Mouse (Mus musculus) CH12F3 (cell line): Measurements from ENCODE around the gene Akna.

Source experiments
- in situ Hi-C: fragments of 300-500 bp; cut with MboI; formaldehyde crosslinking; loops from 2 replicates; pipeline ENCODE4 v1.14.3; 2020; ENCODE audit warnings: low sequenced_read_pairs

Akna gene

DNA sequence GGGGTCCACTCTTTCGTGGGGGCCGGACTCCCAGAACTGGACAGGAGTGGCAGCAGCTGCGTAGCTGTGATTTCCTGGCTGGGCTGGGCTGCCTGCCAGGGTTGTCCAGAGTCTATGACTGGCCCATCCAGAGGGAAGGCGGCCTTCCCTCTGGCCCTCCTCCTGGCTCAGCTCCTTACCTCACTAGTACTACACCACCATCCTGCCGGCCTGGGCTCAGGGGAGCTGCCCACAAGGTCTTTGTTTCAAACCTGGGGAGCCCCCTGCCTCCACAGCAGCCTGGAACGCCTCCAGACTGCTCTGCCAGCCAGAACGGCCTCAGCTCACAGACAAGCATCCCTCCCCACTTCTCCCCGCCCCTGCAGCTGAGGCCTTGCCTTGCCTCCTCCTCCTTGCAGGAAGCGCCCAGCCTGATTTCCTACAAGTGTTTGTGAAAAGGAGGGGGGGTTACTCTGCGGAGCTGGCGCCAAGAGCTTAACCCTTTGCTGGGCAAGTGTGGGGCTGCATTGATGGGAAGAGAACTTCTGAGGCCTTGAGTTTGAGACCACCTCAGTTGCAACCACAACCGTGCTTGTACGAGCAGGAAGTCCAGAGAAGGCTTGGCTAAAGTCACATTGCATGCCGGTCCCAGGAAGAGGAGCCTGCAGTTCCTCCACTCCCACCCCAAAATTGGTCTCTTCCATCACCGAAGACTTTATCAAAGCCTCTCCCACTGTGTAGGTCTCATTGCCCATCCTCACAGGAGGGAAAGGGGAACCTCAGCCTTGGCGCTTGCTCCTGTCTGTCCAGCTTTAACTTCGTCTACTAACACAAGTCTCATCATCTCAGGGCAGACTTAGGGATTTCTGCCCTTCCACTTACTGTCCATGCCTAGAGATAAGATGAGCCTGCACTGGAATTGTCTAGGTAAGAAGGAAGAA is at the start of gene Akna:
TSS of gene Akna (minus strand) at position 315 of the 920 bp plus-strand sequence.
- in situ Hi-C loops: no loop called here

DNA sequence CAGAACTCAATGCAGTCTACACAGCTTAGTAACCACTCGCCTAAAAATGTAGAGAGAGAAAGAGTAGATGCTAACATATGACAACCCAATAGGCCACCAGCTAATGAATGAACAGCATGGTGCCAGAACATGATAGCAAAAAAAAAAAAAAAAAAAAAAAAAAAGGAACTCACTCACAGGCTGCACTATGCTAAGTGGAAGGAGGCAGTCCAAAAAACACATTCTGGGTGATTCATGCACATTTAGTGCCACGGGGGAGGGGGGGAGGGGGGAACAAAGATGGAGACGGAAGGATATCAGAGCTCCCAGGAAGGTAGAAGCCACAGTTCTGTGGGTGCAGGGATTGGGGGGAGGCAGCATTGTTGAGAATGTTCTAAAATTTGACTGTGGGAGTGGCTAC is 49.4 kb upstream of the Akna start:
- in situ Hi-C loops: no loop called here

DNA sequence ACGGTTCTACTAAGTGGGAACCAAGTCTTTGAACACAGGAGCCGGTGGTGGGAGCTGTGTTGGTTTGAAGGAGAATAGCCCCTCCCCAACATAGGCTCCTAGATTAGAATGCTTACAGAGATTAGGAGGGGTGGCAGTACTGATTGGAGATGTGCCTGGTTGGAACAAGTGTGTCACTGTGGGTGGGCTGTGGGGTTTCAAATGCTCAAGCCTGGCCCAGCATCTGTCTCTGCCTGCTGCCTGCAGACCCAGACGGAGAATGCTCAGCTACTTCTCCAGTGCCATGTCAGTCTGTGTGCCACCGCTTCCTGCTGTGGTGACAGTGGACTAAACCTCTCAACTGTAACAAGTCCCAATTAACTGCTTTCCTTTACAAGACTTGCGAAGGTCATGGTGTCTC is 47.4 kb upstream of the Akna start:
- in situ Hi-C loops: no loop called here

DNA sequence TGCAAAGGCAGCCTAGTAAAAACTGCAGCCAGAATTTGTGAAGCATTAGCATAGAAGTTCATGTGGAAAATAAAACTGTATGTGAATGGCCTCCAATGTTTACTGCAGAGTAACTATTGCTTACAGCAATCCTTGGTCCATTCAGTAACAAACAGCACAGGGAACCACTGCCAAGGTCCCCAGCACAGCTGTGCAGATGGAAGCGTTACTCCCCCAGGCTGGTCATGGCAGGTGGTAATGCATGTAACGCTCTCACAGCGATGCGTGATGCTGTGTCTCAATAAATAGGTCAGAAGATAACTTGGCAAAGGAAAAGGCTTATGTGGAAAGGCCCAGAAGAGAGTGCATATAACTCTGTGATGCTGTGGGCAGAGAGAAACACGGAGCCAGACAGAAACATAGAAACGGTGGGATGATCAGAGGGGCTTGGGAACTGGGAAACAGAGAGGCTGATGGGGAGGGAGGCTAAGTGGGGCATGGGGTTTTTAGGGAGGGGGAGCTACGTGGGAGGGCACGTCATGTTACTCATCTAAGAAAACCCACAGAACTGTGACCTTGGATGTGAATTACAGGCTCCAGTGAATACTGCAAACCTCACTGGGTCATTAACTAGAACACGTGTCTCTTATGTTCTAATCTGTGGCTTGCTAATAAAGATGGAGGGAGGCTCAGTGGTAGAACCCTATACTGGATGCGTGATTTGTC is 41.4 kb upstream of the Akna start:
- in situ Hi-C loops: no loop called here

DNA sequence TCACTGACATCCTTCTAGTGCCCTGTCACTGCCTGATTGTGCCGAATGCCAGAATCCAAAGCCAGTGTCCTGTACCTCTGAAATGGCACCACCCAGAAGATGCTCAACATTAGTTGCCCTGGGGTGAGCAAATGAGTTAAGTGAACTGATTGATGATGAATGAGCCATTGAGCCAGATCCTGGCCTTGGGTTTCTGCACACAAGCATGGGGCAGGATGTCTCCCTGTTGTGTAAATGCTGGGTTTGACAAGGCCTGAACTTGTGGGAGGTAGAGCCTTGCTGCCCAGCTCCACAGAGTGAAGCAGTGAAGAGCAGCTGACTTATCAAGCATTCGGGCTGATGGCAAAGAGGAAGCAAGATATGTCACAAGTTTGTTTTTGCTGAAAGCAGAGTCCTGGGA is 39.9 kb upstream of the Akna start:
- in situ Hi-C loops: no loop called here

DNA sequence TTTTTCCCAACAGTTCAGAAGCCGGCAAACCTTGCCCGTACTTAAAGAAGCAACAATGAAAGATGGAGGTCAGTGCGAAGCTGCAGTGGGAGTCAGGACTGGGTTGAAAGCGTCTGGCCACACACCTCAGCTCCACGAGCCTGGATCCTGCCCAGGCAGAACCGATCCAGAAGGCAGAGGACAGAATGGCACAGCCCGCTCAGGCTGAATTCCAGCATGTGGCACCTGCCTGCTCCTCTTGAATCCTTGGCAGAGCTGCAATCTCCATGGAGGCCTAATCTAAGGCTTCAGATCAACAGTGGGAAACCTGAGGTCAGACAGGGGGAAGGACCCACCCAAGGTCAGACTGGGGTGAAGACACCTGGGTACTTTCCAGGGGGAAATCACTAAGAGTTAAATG is 38.5 kb upstream of the Akna start:
- in situ Hi-C loops: no loop called here

DNA sequence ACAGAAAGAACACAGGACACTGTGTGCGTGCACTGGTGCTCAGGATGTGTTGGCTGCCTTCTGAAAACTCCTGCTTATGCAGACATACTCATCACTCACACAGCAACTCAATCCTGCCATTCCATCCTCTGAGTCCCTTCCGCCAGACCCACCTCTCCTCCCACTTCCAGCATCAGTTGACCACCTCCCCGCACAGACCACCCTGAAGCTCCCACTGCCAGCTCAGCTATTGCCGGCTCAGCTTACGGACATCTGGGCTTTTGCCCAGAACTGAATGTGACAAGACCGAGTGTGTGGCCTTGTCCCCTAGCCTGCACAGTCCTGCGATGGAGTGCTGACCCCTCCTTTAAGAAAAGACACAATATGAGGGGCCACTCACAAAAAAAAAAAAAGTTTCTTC is 37.1 kb upstream of the Akna start:
- in situ Hi-C loops: no loop called here

DNA sequence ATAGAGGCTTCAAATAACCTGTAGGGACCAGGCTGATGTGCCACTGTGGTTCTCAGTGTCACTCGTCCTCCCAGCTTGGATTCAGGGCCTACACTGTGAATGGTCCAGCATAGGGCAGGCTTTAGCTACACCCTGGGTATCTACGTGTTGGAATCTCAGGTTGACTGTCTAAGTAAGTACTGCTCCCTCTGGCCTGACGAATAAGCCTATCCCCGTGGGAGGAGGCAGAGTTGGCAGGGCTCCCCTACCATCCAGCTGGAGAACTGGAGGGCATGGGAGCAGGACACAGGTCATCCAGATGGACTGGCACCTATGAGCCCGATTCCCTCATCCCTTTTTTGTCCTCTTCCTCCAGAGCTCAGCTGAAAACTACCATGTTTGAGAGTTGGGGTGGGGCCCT is 34.8 kb upstream of the Akna start:
- in situ Hi-C loops: no loop called here

DNA sequence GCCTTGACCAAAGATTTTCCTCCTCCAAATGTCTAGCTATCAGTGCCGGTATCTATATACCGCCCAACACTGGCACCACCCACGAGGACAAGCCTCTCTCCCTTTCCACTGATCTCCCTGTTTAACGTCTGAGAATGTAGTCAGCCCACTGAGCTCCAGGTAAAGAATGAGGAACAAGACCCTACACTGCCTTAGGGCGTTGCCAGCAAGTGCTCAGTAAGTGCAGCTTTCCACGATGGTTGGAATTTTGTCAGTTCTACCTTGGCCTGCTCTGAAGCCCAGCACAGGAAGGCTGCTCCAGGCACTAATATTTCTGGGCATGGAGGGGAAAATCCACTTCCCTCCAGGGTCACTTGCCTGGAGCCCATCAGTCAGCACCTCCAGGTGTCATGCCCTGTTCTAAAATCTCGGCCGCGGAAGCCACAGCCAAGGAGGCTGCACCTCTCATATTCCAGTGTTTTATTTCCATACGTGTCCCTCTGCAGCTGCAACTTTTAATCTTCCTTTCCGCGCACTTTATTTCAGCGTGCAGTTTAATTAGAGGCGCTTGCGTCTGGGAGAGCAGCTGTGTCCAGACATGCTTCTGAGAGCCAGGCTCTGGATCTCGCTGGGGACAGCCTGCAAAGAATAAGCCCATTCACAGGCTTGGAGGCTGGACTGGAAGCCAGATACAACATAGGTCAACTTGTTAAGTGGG is 34.1 kb upstream of the Akna start:
- in situ Hi-C loops: no loop called here

DNA sequence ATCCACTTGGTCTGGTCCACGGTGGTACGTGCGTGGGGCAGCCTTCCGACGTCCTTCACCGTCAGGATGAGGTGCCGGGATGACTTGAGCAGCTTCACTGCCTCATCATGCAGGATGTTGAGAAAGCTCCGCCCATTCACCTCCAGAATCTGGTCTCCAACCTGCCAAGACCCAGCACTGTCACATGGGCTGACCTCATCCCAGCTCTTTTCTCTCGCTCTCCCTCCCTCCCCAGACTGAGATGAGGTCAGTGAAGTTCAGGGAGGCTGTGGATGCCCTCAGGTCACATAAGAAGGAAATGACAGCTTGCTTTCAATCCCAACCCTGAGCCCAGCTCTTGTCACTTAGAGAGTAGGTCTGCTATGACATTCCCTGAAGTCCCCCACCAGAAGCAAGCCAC is 32.2 kb upstream of the Akna start:
- in situ Hi-C loops: no loop called here

DNA sequence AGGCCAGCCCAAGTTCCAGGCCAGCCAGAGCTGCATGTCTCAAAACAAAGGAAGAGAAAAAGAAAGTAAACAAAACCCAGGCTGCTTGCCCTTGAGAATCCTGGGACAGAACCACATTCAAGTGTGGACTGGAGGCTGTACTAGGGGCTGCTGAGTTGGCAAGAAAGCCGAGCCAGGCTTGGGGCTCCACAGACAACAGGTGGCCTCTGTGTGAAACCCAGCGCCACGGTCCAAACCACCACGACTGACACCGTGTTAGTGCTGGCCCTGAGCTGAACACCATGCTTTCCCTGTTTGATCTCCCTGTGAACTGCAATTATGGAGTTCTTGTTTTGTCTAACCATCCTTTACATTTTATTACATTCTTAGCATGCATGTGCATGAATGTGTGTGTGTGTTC is 27.9 kb upstream of the Akna start:
- in situ Hi-C loops: no loop called here

DNA sequence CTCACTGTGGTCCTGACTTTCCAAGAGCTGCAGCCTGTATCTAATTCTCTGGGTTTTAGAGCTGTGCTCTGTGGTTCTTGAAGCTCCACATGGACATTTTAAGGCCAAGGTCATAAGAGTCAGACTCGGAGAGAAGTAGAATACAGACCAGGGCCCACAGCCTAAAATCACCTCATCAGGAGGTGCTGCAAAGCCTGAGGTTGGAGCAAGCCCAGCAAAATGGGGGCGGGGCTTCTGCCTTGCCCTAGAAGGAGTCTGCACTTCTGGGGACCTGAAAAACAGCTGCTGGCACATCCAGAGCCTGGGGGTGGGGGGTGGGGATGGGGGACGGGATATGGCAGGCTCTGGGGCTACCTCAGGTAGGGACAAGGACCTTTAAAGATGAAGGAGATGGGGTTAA is 27.2 kb upstream of the Akna start:
- in situ Hi-C loops: no loop called here

DNA sequence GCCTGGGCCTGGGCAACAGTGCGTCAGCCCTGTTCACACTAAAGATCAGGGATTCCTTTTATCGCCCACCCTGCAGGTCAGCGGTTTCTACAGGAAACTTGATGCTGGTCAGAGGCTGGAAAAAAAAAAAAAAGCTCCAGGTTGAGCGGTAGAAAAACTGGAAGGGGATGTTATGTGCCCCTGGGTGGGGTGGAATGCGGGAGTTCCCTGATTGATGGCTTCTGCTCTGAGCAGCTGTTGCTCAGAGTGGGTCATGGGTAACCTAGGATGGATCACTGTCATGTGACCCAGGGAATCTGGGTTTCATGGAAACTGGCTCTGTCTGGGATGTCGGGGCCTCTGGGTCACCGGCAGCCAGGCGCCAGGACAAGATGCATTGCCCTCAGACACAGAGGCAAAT is 23.2 kb upstream of the Akna start:
- in situ Hi-C loops: loop anchor here (10.0 kb wide), 1 partner anchor 138 kb away; no protein-coding TSS in a partner anchor

DNA sequence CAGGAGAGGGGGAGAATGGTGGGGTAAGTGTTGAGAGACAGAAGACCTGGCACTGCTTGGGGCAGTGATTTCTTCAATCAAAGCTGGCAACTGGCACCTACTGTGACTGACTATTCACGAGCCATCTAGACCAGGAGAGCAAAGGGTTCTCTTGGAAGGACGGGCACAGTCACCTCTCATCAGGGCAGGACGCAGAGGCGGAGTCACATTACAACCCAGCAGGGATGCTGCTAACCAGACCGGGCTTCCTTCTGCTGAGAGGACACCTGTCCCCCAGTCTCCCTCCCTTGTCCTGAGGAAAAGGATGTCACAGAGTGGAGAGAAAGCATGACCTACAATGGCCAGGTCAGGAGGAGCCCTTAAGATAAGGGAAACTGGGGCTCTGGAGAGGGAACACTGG is 20.7 kb upstream of the Akna start:
- in situ Hi-C loops: loop anchor here (10.0 kb wide), 1 partner anchor 141 kb away; no protein-coding TSS in a partner anchor

DNA sequence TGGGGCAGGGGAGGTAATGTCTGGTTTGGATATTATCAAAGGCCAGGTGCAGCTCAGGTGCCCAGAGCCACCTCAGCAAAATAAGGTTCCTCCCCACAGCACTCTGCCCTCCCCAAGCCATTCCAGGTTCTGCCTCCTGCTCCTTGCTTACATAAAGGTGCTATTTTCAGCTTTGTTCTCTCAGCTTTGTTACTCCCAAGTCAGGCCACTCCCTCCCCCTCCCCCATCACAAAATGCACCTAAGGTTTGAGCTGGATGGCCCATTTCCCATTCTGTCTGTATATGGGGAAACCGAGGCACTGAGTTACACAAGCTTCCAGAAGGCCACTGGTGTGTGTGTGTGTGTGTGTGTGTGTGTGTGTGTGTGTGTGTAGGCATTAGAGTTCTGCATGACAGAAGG is 20.1 kb upstream of the Akna start:
- in situ Hi-C loops: loop anchor here (10.0 kb wide), 1 partner anchor 142 kb away; no protein-coding TSS in a partner anchor

DNA sequence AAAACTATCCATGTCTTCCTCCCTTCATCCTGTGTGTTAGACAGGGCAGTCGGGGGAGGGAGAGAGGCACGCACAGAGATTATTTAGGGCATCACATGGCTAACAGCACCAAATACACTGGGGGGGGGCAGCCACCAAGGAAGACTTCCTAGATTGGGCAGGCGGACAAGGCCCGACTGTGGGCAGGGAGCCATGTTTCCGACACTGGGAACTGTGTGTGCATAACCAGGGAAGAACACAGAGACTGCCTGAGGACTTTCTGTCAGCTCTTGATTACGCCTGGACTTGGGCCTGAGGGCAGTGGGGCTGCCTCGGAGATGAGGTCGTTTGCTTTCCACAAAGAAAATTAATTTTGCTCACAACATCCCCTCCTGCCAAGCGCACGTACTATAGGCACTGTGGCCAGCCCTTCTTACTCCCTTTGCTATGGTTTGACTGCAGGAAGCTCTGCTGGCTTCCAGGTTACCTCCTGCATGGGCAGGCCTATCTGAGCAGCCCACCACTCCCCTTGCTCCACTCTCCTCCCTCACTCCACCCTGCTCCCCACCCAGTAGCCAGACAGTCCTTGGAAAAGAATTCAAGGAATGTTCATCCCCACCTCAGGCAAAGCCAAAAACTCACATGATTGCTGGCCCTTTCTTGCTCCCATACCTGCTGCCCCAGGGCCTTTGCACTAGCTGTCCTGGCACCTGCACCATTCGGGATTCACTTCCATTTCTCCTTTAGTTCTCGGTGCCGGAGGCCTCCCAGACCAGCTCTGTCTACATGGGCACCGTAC is 17.2 kb upstream of the Akna start:
- in situ Hi-C loops: loop anchor here (10.0 kb wide), 1 partner anchor 144 kb away; no protein-coding TSS in a partner anchor

DNA sequence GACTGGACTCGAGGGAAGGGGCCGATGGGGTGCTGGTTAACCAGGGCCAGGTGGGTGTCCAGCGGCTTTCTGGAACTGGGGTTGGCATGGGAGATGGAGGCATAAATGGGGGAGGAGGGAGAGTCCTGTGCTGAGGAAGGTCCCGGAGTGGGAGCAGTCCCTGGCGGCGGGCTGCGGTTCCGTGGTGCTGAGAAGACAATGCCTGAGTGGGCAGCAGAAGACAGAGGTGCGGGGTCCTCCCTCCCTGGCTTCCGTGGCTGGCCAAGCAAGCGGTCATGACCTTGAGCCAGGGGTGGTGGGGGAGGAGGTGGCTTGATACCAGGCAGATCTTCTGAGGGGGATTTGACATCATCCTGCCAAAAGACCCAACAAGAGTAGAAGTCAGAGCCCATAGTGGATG is 15.1 kb upstream of the Akna start:
- in situ Hi-C loops: loop anchor here (10.0 kb wide), 1 partner anchor 527 kb away; no protein-coding TSS in a partner anchor

DNA sequence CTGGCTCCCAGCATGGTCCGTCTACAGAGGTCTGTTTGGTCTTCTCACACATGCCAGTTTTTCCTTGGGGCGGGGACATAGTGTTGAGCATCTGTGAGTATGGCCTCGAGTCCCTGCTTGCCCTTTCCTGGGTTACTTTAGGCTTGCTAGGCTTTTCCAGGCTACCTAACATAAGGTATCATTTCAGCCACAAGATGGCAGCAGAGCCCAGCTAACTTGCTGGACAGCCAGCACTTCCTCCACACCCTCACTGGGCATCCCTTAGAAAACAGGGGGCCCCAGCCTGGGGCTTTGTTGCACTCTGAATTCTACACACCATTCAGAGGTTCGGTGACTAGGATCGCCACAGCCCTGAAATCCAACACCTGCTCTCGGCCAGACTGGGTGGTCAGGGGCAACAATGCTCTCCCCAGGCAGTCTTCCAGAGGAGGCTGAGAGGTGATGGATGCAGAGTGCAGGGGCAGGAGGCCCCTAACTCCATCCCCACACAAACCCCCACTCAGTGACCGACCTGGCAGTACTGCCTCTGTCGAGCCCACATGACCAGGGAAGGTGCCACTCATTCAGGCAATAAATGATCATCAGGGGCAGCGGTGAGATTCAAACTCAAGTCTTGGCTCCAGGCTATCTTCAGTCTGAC is 14.3 kb upstream of the Akna start:
- in situ Hi-C loops: loop anchor here (10.0 kb wide), 1 partner anchor 527 kb away; no protein-coding TSS in a partner anchor

DNA sequence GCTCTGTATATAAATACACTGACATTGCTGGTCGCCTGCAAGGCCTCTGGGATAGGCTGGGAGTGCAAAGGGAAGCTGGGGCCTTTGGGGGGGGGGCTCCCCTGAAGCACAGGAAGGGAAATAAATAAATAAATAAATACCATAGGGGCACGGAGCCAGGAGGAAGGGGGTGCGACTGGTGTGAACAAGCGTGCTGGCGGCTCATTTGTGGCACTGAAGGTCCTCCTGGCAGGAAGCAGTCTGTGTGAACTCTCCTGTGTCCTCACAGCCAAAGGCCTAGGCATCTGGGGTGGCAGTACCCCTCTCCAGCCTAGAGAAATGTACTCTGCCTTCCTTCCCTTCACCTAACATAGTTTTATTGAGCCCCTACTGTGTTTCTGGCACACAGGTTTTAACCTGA is 11.8 kb upstream of the Akna start:
- in situ Hi-C loops: loop anchor here (10.0 kb wide), 1 partner anchor 530 kb away; no protein-coding TSS in a partner anchor

DNA sequence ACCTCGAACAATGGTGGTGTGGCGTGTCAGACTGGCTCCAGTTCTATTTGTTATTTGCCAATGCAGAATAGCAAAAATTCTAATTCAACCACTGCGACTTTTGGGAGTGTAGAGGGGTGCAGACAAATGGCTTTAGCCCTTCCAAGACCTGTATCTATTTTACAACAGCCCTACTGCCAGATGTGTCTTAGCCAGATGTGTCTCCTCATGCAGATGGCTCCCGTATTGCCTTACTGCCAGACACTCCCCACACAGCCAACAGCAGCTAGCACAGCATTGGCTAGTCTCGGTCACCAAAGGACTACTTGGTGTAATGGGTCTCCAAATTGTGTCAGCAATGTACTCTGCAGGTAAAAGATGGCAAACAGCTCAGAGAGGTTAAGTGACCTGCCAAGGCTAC is 8.1 kb upstream of the Akna start:
- in situ Hi-C loops: loop anchor here (10.0 kb wide), 1 partner anchor 534 kb away; no protein-coding TSS in a partner anchor
